Mouse (Mus musculus) embryonic facial prominence, embryonic 12.5 days (tissue): ENCODE measurements around the gene Bmper. TPM values are rescaled to one million over a fixed set of nuclear protein-coding genes. Genes with fewer than 3 reads are reported as not detected.
A peak's percentile ranks its signal among the peaks of the same experiment; 100 is the strongest.

Experiments
- ATAC-seq: fragments of 200-750 bp; cut with Nextera tagmentation; 2 replicates; pipeline ENCODE4 v1.8.0; 2017; ENCODE audit not compliant: insufficient number of reproducible peaks, insufficient read depth, low FRiP score, low TSS enrichment
- H3K27ac ChIP-seq: fragments of 300-500 bp; sonication (generic); 2 replicates; pipeline ENCODE4 v1.5.1; 2016; ENCODE audit warnings: mild to moderate bottlenecking
- H3K27me3 ChIP-seq: fragments of 300-500 bp; sonication (generic); 2 replicates; pipeline ENCODE4 v1.6.1; 2016; ENCODE audit warnings: mild to moderate bottlenecking, moderate library complexity
- H3K36me3 ChIP-seq: fragments of 300-500 bp; sonication (generic); 2 replicates; pipeline ENCODE4 v1.6.1; 2016; ENCODE audit warnings: mild to moderate bottlenecking
- H3K4me1 ChIP-seq: fragments of 300-500 bp; sonication (generic); 2 replicates; pipeline ENCODE4 v1.6.1; 2016
- H3K4me2 ChIP-seq: fragments of 300-500 bp; sonication (generic); replicated peaks from 2 replicates; pipeline ENCODE4 v1.6.1; 2016; ENCODE audit warnings: mild to moderate bottlenecking, moderate library complexity
- H3K4me3 ChIP-seq: fragments of 300-500 bp; sonication (generic); 2 replicates; pipeline ENCODE4 v1.5.1; 2016; ENCODE audit warnings: mild to moderate bottlenecking
- H3K9ac ChIP-seq: fragments of 300-500 bp; sonication (generic); 2 replicates; pipeline ENCODE4 v1.6.1; 2016; ENCODE audit warnings: mild to moderate bottlenecking, moderate library complexity
- H3K9me3 ChIP-seq: fragments of 300-500 bp; sonication (generic); 2 replicates; pipeline ENCODE4 v1.6.1; 2016; ENCODE audit warnings: mild to moderate bottlenecking, moderate library complexity
- WGBS: fragments of 180-500 bp; shearing (Covaris S2); methylation state at CpG from one replicate; pipeline ENCODE4 v1.1.7; 2016; 5-methylcytosine and 5-hydroxymethylcytosine counted together
- polyA plus RNA-seq: library from polyadenylated mRNA; unstranded; fragments of >200 nt; fragmentation: Nextera tagmentation; extraction: Ambion mirVana; gene quantifications from 2 replicates; pipeline ENCODE4 v1.2.1, GENCODE M21; 2016

Bmper gene
- polyA plus RNA-seq, 1 experiment from 2014 or later = 23.8 TPM

- 17% methylated on average over 6 of the region's 6 CpGs for WGBS
- H3K9ac ChIP-seq = no peak overlapping the region
- peak; percentile 62; the same call in 1 of the 2 replicates for ATAC-seq
- H3K36me3 ChIP-seq = no peaks in the 10 kb centered on the region
- H3K27ac ChIP-seq = peak overlapping the region; percentile 59
- no peak overlapping the region for H3K4me2 ChIP-seq
- H3K9me3 ChIP-seq = no peaks in the 10 kb centered on the region
- H3K4me1 ChIP-seq = peaks cover 20% of the 10 kb centered on the region; the same call in 1 of the 2 replicates
- H3K27me3 ChIP-seq = no peaks in the 10 kb centered on the region
- H3K4me3 ChIP-seq = no peak overlapping the region
Measured at GRCm38 (mm10) chr9:23378731-23379170, 155.9 kb downstream of the Bmper start.

GRCm38 (mm10) chr9:23380171-23380835 lies 157.4 kb downstream of the Bmper start:
- H3K4me2 ChIP-seq = no peak overlapping the region
- H3K36me3 ChIP-seq = no peaks in the 10 kb centered on the region
- no peak overlapping the region for H3K4me3 ChIP-seq
- no peak overlapping the region for H3K9ac ChIP-seq
- no peak for ATAC-seq
- H3K9me3 ChIP-seq = no peaks in the 10 kb centered on the region
- WGBS = 67% methylated on average over 5 of the region's 5 CpGs
- no peaks in the 10 kb centered on the region for H3K27me3 ChIP-seq
- H3K4me1 ChIP-seq = peaks cover 18% of the 10 kb centered on the region
- H3K27ac ChIP-seq = no peak overlapping the region

- ATAC-seq = no peak
- no peak overlapping the region for H3K27ac ChIP-seq
- H3K4me1 ChIP-seq = peaks cover 24% of the 10 kb centered on the region
- no peak overlapping the region for H3K4me3 ChIP-seq
- no peaks in the 10 kb centered on the region for H3K36me3 ChIP-seq
- no peak overlapping the region for H3K4me2 ChIP-seq
- no peaks in the 10 kb centered on the region for H3K9me3 ChIP-seq
- 77% methylated on average over 8 of the region's 8 CpGs for WGBS
- no peak overlapping the region for H3K9ac ChIP-seq
- H3K27me3 ChIP-seq = no peaks in the 10 kb centered on the region
Measured at GRCm38 (mm10) chr9:23383291-23383690, 160.4 kb downstream of the Bmper start.

- no peak for ATAC-seq
- Histone ChIP-seq H3K4me2 (no peak overlapping the region), H3K9ac (no peak overlapping the region), H3K4me1 (peaks cover 18% of the 10 kb centered on the region), H3K27ac (no peak overlapping the region), H3K4me3 (no peak overlapping the region), H3K36me3 (no peaks in the 10 kb centered on the region), H3K9me3 (no peaks in the 10 kb centered on the region), H3K27me3 (no peaks in the 10 kb centered on the region)
- 93% methylated on average over 1 of the region's 1 CpGs for WGBS
Measured at GRCm38 (mm10) chr9:23383837-23384236, 161.0 kb downstream of the Bmper start.

GRCm38 (mm10) chr9:23384880-23385279 lies 162.0 kb downstream of the Bmper start:
- H3K4me2 ChIP-seq = no peak overlapping the region
- H3K4me1 ChIP-seq = peaks cover 13% of the 10 kb centered on the region
- WGBS = 63% methylated on average over 3 of the region's 3 CpGs
- no peaks in the 10 kb centered on the region for H3K36me3 ChIP-seq
- no peak overlapping the region for H3K9ac ChIP-seq
- no peak overlapping the region for H3K4me3 ChIP-seq
- no peaks in the 10 kb centered on the region for H3K27me3 ChIP-seq
- no peaks in the 10 kb centered on the region for H3K9me3 ChIP-seq
- no peak overlapping the region for H3K27ac ChIP-seq
- ATAC-seq = no peak

- H3K9me3 ChIP-seq = no peaks in the 10 kb centered on the region
- 59% methylated on average over 3 of the region's 3 CpGs for WGBS
- no peak overlapping the region for H3K9ac ChIP-seq
- H3K4me3 ChIP-seq = no peak overlapping the region
- H3K27me3 ChIP-seq = no peaks in the 10 kb centered on the region
- no peak overlapping the region for H3K27ac ChIP-seq
- no peak overlapping the region for H3K4me2 ChIP-seq
- H3K36me3 ChIP-seq = no peaks in the 10 kb centered on the region
- no peak for ATAC-seq
- H3K4me1 ChIP-seq = peaks cover 13% of the 10 kb centered on the region
Measured at GRCm38 (mm10) chr9:23386201-23386600, 163.3 kb downstream of the Bmper start.

- no peaks in the 10 kb centered on the region for H3K9me3 ChIP-seq
- no peak overlapping the region for H3K4me3 ChIP-seq
- 54% methylated on average over 3 of the region's 3 CpGs for WGBS
- H3K4me2 ChIP-seq = no peak overlapping the region
- no peak for ATAC-seq
- no peak overlapping the region for H3K27ac ChIP-seq
- H3K9ac ChIP-seq = no peak overlapping the region
- no peaks in the 10 kb centered on the region for H3K27me3 ChIP-seq
- peaks cover 13% of the 10 kb centered on the region for H3K4me1 ChIP-seq
- no peaks in the 10 kb centered on the region for H3K36me3 ChIP-seq
Measured at GRCm38 (mm10) chr9:23390118-23390517, 167.2 kb downstream of the Bmper start.

GRCm38 (mm10) chr9:23394652-23395317 lies 171.9 kb downstream of the Bmper start:
- ATAC-seq = no peak
- H3K9me3 ChIP-seq = no peaks in the 10 kb centered on the region
- H3K9ac ChIP-seq = no peak overlapping the region
- WGBS = 70% methylated on average over 6 of the region's 6 CpGs
- H3K4me2 ChIP-seq = no peak overlapping the region
- H3K4me1 ChIP-seq = no peaks in the 10 kb centered on the region
- H3K27me3 ChIP-seq = no peaks in the 10 kb centered on the region
- no peak overlapping the region for H3K27ac ChIP-seq
- H3K36me3 ChIP-seq = no peaks in the 10 kb centered on the region
- no peak overlapping the region for H3K4me3 ChIP-seq

- H3K9me3 ChIP-seq = no peaks in the 10 kb centered on the region
- no peak for ATAC-seq
- no peaks in the 10 kb centered on the region for H3K4me1 ChIP-seq
- H3K9ac ChIP-seq = no peak overlapping the region
- 82% methylated on average over 7 of the region's 7 CpGs for WGBS
- no peak overlapping the region for H3K27ac ChIP-seq
- no peak overlapping the region for H3K4me3 ChIP-seq
- H3K4me2 ChIP-seq = no peak overlapping the region
- H3K27me3 ChIP-seq = no peaks in the 10 kb centered on the region
- H3K36me3 ChIP-seq = no peaks in the 10 kb centered on the region
Measured at GRCm38 (mm10) chr9:23396186-23396585, 173.3 kb downstream of the Bmper start.

GRCm38 (mm10) chr9:23397876-23398275 lies 175.0 kb downstream of the Bmper start:
- H3K36me3 ChIP-seq = no peaks in the 10 kb centered on the region
- ATAC-seq = no peak
- 93% methylated on average over 3 of the region's 3 CpGs for WGBS
- no peaks in the 10 kb centered on the region for H3K4me1 ChIP-seq
- no peak overlapping the region for H3K9ac ChIP-seq
- H3K4me3 ChIP-seq = no peak overlapping the region
- no peak overlapping the region for H3K27ac ChIP-seq
- no peak overlapping the region for H3K4me2 ChIP-seq
- no peaks in the 10 kb centered on the region for H3K9me3 ChIP-seq
- no peaks in the 10 kb centered on the region for H3K27me3 ChIP-seq

- 65% methylated on average over 6 of the region's 6 CpGs for whole genome bisulfite sequencing
- no peak overlapping the region for H3K27ac ChIP-seq
- H3K36me3 ChIP-seq = no peaks in the 10 kb centered on the region
- H3K9ac ChIP-seq = no peak overlapping the region
- H3K4me1 ChIP-seq = no peaks in the 10 kb centered on the region
- no peaks in the 10 kb centered on the region for H3K27me3 ChIP-seq
- no peak for ATAC-seq
- no peak overlapping the region for H3K4me3 ChIP-seq
- no peaks in the 10 kb centered on the region for H3K9me3 ChIP-seq
- no peak overlapping the region for H3K4me2 ChIP-seq
Measured at GRCm38 (mm10) chr9:23399638-23400284, 176.9 kb downstream of the Bmper start.

- no peak overlapping the region for H3K4me2 ChIP-seq
- ATAC-seq = no peak
- no peak overlapping the region for H3K27ac ChIP-seq
- no peaks in the 10 kb centered on the region for H3K4me1 ChIP-seq
- H3K36me3 ChIP-seq = no peaks in the 10 kb centered on the region
- no peaks in the 10 kb centered on the region for H3K27me3 ChIP-seq
- no peak overlapping the region for H3K9ac ChIP-seq
- no peaks in the 10 kb centered on the region for H3K9me3 ChIP-seq
- H3K4me3 ChIP-seq = no peak overlapping the region
- 47% methylated on average over 6 of the region's 6 CpGs for WGBS
Measured at GRCm38 (mm10) chr9:23407416-23407815, 184.5 kb downstream of the Bmper start.
